Mouse (Mus musculus) B cell, adult (primary cell): ENCODE results near the gene Mrm2. TPM values are rescaled to one million over a fixed set of nuclear protein-coding genes. Genes with fewer than 3 reads are reported as not detected.

Experiments
- total RNA-seq: library from RNA; stranded (reverse); gene quantifications from 4 replicates; pipeline ENCODE4 v1.2.4, GENCODE M21; 2023; ENCODE audit not compliant: inconsistent age

Gene Mrm2
- 6.0 to 8.5 TPM (median 8.3 TPM) in 4 replicates for total RNA-seq

DNA sequence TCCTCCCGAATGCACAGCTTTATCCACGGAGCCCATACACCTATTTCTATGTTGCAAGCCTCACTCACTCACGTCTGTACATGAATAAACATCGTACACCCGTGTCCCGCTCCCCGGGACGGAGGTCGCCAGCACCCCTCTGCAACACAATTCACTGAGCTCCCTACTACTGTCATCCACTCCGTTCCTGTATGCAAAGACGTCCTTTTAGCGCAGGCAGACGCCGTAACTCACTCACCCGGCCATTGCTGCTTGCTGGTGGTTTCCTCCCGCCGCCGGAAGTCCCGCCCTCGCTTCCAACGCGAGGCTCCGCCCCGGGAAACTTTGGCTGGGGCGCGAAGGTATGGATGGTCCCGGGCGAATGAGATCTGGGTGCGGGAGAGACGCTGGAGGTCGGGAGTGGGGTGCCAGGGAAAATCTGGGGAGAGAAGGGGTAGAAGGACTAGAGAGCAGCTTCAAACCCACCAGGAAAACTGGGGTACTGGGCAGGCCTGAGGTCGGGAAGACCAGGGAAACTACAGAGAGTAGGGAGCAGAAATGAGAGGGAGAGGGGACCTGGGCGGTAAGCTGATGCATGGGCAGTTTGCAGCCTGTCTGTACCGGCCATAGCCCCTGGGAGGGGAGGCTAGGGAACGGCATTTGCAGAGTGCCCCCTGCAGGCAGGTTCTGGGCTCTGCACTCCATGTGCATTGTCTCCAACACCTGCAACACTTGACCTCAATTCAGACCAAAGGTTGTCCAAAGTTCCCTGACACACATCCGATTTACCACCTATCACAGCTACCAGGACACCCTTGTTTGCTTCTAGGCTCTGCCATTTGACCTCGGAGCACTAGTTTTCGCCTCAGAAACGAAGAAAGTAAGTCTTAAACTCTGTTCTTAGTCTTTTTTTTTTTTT, at the start of gene Mrm2:
Mrm2 (minus strand) TSS at position 284 of the 898 bp plus-strand sequence.

GRCm38 (mm10) chr5:140321042-140321755, 10.5 kb downstream of the Mrm2 start, which contains the start of the genes Mad1l1 and Nudt1:
TSS of gene Mad1l1 (minus strand) at chr5:140321552.
TSS of gene Nudt1 (plus strand) at chr5:140321656.

Other genes with a start within 250 kb of the Mrm2 start
- gene Mad1l1, start 10.3 kb downstream of the Mrm2 start, total RNA-seq: 28.4 to 31.3 TPM (median 30.6 TPM) in 4 replicates
- gene Nudt1, start 10.2 kb downstream of the Mrm2 start, total RNA-seq: 4.2 to 10.0 TPM (median 6.2 TPM) in 4 replicates
- gene Snx8, start 57.4 kb upstream of the Mrm2 start, total RNA-seq: 192 to 227 TPM (median 203 TPM) in 4 replicates
- 118 to 127 TPM (median 124 TPM) in 4 replicates for gene Eif3b, start 87.4 kb upstream of the Mrm2 start, total RNA-seq
- gene Gm4869, start 113.7 kb upstream of the Mrm2 start, total RNA-seq: not detected in 4 replicates
- 18.4 to 21.5 TPM (median 19.0 TPM) in 4 replicates for gene Chst12, start 173.7 kb upstream of the Mrm2 start, total RNA-seq
- gene Grifin, start 233.2 kb upstream of the Mrm2 start, total RNA-seq: not detected in 4 replicates